Mouse (Mus musculus): ENCODE results near the gene Mipep. TPM values are rescaled to one million over a fixed set of nuclear protein-coding genes. Genes with fewer than 3 reads are reported as not detected.

Mipep gene
- polyA plus RNA-seq, 2 experiments = 13.1 to 21.4 TPM

DNA sequence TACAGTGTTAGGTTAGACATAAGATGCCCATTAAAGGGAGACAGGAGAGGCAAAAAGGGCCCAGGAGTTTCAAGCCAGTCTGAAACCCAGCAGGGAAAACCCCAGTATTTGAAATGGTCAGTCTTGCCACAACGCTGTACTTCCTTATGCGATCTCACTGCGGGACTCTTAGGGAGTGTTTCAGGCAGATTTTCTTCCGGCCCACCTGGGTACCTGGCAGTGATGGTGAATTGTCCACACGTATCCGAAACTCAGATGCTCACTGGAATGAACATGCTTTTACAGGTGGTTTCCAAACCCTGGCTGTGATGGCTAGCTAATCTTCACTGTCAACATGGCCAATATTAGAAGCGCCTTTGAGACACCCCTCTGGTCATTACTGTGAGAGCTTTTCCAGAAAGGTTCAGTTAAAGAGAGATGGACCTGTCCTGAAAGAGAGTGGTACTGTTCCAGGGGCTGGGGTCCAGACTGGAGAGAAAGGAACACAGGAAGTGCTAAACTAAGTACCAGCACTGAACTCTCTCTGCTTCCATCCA, 2.2 kb upstream of the Mipep start:
- WGBS = 47% methylated on average over 7 of the region's 7 CpGs
- Histone ChIP-seq H3K4me1 (ENCODE audit: control insufficient read depth, insufficient read depth, low read length) (no peaks in the 10 kb centered on the region), H3K27me3 (ENCODE audit: control insufficient read depth, insufficient read depth, low read length) (no peaks in the 10 kb centered on the region), H3K4me2 (replicated peaks; ENCODE audit: low read depth, low read length, severe bottlenecking) (no peak overlapping the region), H3K4me3 (replicated peaks; ENCODE audit: low read length) (no peak overlapping the region), H3K36me3 (ENCODE audit: control insufficient read depth, insufficient read depth, low read length) (no peaks in the 10 kb centered on the region), H3K9ac (ENCODE audit: low read depth, low read length, severe bottlenecking) (no peak overlapping the region), H3K9me3 (ENCODE audit: control insufficient read depth, low read length) (no peaks in the 10 kb centered on the region), H3K27ac (replicated peaks; ENCODE audit: low read depth, low read length) (no peak overlapping the region)
- no peak for TF ChIP-seq POLR2A (IDR thresholded peaks at IDR 0.05; ENCODE audit: borderline replicate concordance, extremely low read depth, insufficient read depth, insufficient read length)
- DNase-seq (ENCODE audit: low spot score) (no peak), ATAC-seq (ENCODE audit: low FRiP score, low read depth) (no peak)

GRCm38 (mm10) chr14:60783196-60783595, 1.2 kb upstream of the Mipep start:
- ATAC-seq (ENCODE audit: low FRiP score, low read depth) (no peak), DNase-seq (ENCODE audit: low spot score) (no peak)
- H3K9ac ChIP-seq (ENCODE audit: low read depth, low read length, severe bottlenecking) = no peak overlapping the region
- H3K4me1 ChIP-seq (ENCODE audit: control insufficient read depth, insufficient read depth, low read length) = no peaks in the 10 kb centered on the region
- H3K4me2 ChIP-seq (replicated peaks; ENCODE audit: low read depth, low read length, severe bottlenecking) = no peak overlapping the region
- H3K27me3 ChIP-seq (ENCODE audit: control insufficient read depth, insufficient read depth, low read length) = no peaks in the 10 kb centered on the region
- TF ChIP-seq POLR2A (IDR thresholded peaks at IDR 0.05; ENCODE audit: borderline replicate concordance, extremely low read depth, insufficient read depth, insufficient read length) = no peak
- H3K36me3 ChIP-seq (ENCODE audit: control insufficient read depth, insufficient read depth, low read length) = peaks cover 3% of the 10 kb centered on the region; the same call in 1 of the 2 replicates
- no peak overlapping the region for H3K4me3 ChIP-seq (replicated peaks; ENCODE audit: low read length)
- no peaks in the 10 kb centered on the region for H3K9me3 ChIP-seq (ENCODE audit: control insufficient read depth, low read length)
- 38% methylated on average over 8 of the region's 8 CpGs for WGBS
- no peak overlapping the region for H3K27ac ChIP-seq (replicated peaks; ENCODE audit: low read depth, low read length)

DNA sequence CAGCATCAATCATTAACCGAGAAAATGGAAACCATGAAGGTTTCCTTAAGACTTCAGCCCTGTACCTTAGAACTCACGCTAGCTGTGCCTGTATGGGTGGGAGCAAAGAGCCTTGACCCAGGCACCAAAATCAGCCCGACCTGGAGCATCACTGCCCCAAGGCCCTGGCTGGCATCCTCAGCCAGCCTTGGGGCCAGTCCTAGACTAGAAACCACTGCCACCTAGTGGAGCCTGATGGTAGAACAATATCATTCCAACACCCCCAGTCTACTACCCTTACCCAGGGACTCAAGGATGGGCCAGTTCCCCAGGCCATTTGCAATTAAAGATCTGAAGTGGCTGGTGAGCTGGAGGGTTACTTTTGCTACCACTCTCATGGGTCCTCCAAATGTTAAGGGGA, 5.7 kb downstream of the Mipep start:
- WGBS = 34% methylated on average over 3 of the region's 3 CpGs
- Histone ChIP-seq H3K36me3 (ENCODE audit: control insufficient read depth, insufficient read depth, low read length) (peaks cover 22% of the 10 kb centered on the region), H3K4me1 (ENCODE audit: control insufficient read depth, insufficient read depth, low read length) (no peaks in the 10 kb centered on the region), H3K9me3 (ENCODE audit: control insufficient read depth, low read length) (no peaks in the 10 kb centered on the region), H3K27ac (replicated peaks; ENCODE audit: low read depth, low read length) (no peak overlapping the region), H3K4me3 (replicated peaks; ENCODE audit: low read length) (no peak overlapping the region), H3K27me3 (ENCODE audit: control insufficient read depth, insufficient read depth, low read length) (no peaks in the 10 kb centered on the region), H3K9ac (ENCODE audit: low read depth, low read length, severe bottlenecking) (no peak overlapping the region), H3K4me2 (replicated peaks; ENCODE audit: low read depth, low read length, severe bottlenecking) (no peak overlapping the region)
- ATAC-seq (ENCODE audit: low FRiP score, low read depth) = no peak
- peak; percentile 64 for DNase-seq (ENCODE audit: low spot score)
- TF ChIP-seq POLR2A (IDR thresholded peaks at IDR 0.05; ENCODE audit: borderline replicate concordance, extremely low read depth, insufficient read depth, insufficient read length) = no peak

DNA sequence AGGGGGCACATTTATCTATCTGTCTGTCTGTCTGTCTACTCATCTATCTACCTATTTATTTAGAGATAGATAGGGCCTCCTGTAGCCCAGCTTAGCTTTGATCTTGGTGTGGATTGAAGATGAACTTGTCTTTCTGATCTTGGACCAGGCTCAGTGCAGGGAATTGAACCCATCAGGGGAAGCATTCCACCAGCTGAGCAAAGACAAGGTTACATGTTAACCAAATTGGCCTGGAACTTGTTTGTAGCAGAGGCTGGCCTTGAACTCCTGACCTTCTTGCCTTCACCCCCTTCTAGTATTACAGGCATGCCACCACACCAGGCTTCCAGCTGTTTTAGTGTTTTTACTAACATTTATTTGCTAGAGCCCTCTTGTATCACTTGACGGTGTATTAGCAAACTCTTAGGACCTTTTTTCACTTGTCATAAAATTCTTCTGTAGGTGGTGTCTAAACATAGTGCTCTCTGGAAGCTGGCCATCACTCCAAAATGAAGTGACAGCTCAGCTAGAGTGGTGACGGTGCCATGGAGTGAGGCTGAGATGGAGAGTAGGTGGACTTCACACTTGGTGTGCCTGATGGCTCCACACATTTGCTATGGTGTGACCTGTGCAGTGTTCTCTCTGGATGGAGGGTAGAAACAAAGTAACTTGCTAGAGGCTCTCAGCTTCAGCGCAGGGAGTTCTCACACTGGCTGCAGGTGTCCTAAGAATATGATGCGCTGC, 12.4 kb downstream of the Mipep start:
- Histone ChIP-seq H3K4me3 (replicated peaks; ENCODE audit: low read length) (no peak overlapping the region), H3K27ac (replicated peaks; ENCODE audit: low read depth, low read length) (no peak overlapping the region), H3K36me3 (ENCODE audit: control insufficient read depth, insufficient read depth, low read length) (peaks cover 47% of the 10 kb centered on the region), H3K4me2 (replicated peaks; ENCODE audit: low read depth, low read length, severe bottlenecking) (no peak overlapping the region), H3K9me3 (ENCODE audit: control insufficient read depth, low read length) (no peaks in the 10 kb centered on the region), H3K27me3 (ENCODE audit: control insufficient read depth, insufficient read depth, low read length) (no peaks in the 10 kb centered on the region), H3K4me1 (ENCODE audit: control insufficient read depth, insufficient read depth, low read length) (0 out of 2 replicates have a peak, but pooled peaks cover 3% of the 10 kb centered on the region), H3K9ac (ENCODE audit: low read depth, low read length, severe bottlenecking) (no peak overlapping the region)
- DNase-seq (ENCODE audit: low spot score) (no peak), ATAC-seq (ENCODE audit: low FRiP score, low read depth) (no peak)
- WGBS = 81% methylated on average over 4 of the region's 4 CpGs
- no peak for TF ChIP-seq POLR2A (IDR thresholded peaks at IDR 0.05; ENCODE audit: borderline replicate concordance, extremely low read depth, insufficient read depth, insufficient read length)

DNA sequence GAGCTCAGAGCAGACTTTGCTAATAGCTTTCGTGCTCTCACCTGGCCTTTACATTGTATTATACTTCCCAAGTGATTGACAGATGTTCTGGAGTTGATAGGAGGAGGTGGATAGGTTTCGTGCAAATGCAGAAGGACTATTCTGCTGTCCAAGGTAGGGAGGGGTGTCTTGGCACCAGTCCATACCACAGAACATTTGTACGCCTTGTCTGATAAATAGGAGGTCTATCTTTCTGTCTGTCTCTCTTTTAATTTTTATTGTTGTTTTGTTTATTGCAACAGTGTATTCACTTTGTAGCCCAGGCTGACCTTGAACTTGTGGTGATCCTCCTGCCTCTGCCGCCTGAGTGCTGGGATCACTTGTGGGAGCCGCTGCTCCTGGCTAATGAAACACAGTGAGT, 13.2 kb downstream of the Mipep start:
- Histone ChIP-seq H3K27me3 (ENCODE audit: control insufficient read depth, insufficient read depth, low read length) (no peaks in the 10 kb centered on the region), H3K36me3 (ENCODE audit: control insufficient read depth, insufficient read depth, low read length) (peaks cover 42% of the 10 kb centered on the region), H3K9ac (ENCODE audit: low read depth, low read length, severe bottlenecking) (no peak overlapping the region), H3K4me2 (replicated peaks; ENCODE audit: low read depth, low read length, severe bottlenecking) (no peak overlapping the region), H3K27ac (replicated peaks; ENCODE audit: low read depth, low read length) (no peak overlapping the region), H3K4me1 (ENCODE audit: control insufficient read depth, insufficient read depth, low read length) (0 out of 2 replicates have a peak, but pooled peaks cover 3% of the 10 kb centered on the region), H3K4me3 (replicated peaks; ENCODE audit: low read length) (no peak overlapping the region), H3K9me3 (ENCODE audit: control insufficient read depth, low read length) (no peaks in the 10 kb centered on the region)
- ATAC-seq (ENCODE audit: low FRiP score, low read depth) (no peak), DNase-seq (ENCODE audit: low spot score) (no peak)
- WGBS = 90% methylated on average over 5 of the region's 5 CpGs
- TF ChIP-seq POLR2A (IDR thresholded peaks at IDR 0.05; ENCODE audit: borderline replicate concordance, extremely low read depth, insufficient read depth, insufficient read length) = no peak
